Mouse (Mus musculus) kidney, adult 8-10 months (tissue): Measurements from ENCODE around the gene Phykpl.
A peak's percentile ranks its signal among the peaks of the same experiment; 100 is the strongest.

ENCODE experiments used
- DNase-seq, 2 experiments: peaks; one replicate each; pipeline ENCODE4 v3.0.0; 2022

The Phykpl gene

DNA sequence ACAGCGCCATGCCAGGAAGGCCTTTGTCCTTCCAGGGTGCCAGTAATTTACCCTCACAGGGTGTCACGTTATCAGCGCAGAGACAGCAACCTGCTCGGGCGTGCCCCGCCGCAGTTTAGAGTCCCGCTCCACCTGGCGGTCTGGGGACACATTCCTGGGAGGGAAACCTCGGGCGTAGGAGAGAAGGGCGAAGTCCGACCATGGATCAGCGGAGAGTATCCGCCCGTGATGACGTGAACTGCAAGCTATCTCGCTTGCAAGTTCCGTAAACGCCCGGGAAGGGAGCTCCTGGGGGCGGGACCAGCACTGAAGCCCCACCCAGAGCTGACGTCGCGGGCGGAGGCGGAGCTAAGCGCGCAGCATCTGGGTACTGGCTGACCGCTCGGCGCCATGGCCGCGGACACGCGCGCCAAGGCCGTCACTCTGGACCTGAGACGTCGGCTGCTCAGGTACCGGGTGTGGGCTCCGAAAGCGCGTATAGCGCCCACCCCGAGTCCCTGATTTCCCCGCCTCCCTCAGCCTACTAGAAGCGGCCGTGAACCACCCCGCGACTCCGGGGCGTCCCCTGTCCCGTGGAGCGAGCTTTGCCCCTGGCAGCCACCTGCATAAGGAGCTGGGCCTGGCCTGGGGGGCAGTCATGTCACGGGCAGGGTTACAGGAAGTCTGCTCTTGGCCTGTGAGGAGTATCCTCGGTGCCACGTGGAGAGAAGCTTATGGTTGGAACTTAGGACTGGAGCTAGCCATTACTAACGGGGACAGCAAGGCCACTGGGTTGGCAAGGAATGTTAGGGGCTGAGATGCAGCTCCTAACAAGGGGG lies at the start of gene Phykpl:
Gene Phykpl (plus strand): TSS at position 327 of the 818 bp plus-strand sequence.
- peak; percentile 98 to 99 for DNase-seq

DNA sequence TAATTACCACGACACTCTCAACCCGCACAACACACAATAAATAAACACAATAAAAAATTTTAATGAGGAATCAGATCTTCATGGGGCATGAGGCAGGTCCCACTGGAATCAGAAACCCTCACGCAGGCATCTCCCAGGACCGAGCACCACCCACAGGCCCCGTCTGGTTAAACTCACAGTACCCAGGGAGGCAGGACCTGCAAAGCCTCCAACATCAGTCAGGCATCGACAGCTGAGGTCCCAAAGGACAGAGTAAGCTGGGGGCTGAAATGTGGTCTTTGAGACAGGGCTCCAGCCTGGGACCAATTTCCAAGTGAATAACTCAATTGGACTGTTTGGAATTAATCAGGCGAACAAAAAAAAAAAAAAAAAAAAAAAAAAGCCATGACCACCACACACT lies 46.2 kb upstream of the Phykpl start:
- no peak for DNase-seq

DNA sequence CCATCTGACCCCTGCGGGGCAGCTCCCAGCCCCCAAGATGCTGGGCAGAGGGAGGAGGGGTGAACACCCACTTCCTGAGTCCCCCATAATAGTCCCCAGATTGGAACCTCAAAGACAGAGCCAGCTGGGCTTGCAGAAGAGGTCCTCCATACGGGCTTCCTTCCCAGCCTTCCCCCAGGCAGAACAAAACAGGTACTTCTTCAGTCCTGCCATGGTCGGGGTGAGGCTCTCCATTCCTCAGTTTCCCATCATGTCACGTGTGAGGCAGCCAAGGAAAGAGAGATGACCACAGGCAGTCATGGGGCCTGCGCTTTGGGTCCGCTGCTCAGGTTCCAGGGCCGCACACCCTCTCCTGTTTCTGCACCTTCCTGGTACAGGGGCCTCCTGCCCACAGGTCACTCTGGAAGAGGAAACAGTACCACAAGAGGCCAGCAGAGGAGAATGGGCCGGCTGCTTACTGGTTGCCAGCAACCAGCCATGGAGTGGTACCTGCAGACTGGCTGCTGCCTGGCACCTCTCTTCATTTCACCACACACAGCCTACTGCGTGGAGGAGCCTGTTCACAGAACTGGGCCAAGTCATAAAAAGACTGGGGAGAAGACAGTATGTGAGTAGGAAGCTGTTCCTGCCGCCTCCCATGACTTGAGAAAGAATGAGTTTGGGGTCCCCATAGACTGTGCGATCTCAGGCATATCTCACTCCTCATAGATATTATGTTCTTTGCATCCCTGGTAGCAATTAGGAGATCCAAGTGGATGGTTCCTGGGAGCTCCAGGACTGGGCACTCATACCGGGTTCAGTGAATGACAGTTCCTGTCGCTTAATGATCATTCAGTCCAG lies 45.4 kb upstream of the Phykpl start:
- no peak for DNase-seq

DNA sequence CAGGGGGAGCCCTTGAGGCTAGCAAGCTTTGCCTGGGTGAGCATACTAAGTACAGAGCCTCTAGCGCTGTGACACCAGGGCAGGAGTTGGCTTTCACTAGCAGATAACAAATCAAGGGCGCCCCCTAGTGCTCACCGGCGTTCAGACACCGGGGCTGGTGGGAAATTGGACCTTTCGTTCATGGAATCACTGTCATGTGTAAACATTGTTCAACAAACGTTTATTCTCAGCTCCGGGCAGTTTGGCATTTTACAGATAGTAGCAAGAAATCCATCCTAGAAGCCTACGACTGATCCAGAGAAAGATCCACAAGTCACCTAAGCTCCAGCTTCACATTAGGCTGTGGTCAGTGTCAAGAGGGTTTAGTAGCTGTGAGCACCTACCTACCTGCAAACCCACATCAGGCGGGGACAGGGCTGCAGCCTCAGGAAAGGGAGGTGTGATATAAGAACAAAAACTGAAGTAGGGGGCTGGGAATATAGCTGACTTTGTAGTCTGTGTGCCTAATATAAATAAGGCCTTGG lies 44.7 kb upstream of the Phykpl start:
- peak; percentile 95 to 98 for DNase-seq

DNA sequence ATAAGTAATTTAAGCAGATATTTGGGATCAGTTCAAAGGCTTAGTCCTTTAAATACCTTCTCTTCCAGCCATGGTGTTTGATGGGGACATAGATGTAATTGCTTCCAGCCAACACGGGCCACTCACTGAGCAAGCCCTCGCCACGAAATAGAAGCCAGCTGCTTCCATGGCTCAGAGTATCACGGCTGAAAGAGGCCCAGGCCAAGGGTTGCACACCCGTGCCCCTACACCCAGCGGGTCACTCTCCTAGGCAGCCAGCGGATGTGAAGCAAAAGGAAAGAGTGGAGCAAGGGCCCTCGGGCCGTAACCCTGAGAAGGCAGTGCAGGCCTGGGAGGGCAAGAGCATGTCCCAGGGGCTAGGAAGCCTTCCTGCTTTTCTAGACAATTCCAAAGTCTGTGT lies 42.1 kb upstream of the Phykpl start:
- DNase-seq: no peak

DNA sequence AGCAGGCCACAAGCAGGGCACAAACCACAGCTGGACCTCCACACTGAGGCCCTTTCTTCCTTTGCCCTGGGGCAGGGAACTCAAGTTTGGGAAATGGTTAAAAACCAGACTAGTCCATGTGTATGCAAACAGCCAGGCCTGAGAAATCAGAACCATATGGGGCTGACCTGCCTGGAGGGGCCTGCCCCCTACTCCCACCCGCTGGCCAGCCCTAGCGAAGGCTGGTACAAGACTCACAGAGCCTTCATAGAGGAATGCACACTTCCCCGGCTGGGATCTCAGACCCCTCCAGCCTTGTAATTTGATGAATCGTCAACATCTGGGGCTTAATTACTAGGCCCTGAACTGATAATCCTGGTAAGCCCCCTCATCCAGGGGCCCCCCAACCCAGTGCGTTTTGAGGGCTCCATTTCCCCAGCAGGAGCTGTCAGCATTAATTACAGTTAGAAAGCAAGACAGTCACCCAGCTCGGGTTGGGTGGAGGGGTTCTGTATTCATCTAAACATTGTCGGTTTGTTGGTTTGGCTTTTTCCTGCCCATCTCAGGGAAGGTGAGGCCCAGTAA lies 41.0 kb upstream of the Phykpl start:
- DNase-seq: no peak

DNA sequence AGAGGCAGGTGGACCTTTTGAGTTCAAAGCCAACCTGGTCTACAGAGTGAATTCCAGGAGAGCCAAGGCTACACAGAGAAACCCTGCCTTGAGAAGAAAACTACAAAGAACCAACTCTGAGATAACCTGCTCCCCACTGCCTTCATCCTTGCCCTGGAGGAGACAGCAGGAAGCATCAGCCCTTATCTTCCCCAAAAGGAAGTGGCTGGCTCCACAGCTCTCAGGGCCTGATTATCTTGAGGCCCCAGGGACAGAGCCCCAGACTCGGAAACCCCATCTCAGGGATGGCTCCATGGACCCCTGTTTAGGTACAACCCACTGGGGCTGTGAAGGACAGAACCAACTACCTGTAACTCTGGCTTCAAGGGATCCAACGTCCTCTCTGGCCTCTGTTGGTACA lies 40.1 kb upstream of the Phykpl start:
- DNase-seq: no peak

DNA sequence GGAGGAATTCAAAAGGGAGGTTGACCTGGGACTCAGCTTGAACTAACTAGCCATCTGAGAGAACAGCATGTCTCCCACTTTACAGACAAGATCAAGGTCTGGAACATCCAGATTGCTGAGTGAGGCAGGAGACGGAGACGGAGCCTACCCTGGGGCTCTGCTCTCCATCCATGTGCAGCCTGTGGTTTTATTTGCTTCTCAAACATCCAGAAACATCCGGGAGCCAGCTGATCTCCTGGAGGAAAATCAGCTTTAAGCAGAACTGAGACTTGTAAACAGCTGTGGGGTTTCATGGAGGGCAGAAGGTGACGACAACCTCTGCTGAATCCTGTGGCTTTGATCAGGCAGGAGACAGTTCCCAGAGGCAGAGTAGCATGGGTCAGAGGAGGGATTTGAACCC lies 38.7 kb upstream of the Phykpl start:
- no peak for DNase-seq

DNA sequence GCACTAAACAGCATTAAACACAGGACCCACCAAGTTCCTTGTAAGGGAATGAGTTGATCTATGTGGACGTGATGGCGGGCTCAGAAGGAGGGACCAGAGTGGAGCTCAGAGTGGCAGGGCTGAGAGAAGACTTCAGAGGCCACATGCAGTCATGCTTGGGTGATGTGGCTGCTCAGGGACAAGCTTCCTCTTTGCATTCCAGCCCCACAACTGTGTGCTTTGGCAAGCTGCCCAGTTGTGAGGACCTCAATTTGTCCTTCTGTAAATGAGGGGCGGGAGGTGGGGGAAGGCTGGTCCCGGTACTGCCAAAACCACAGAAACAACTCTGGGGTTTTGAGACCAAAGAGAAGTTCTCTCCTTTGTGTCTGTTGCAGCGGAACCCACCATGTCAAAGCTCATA lies 33.3 kb upstream of the Phykpl start:
- DNase-seq: peak; percentile 6 to 9

DNA sequence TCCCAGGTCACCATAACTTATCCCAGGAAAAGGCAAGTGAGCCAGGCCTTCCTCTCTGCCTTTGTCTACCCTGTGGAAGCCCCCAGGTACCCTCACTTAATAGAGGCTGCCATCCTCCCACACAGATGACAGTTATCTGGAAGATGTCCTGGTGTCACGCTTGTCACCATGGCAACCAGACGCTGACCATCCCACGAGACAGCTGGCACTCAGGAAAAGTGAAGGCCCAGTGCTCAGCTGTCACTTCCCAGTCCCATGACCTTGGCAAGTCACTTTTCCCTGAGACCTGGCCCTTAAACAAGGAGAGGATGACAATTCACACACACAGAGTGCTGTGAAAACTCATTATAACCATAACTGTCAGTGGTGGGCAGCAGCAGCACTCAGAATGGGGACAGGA lies 32.5 kb upstream of the Phykpl start:
- no peak for DNase-seq

DNA sequence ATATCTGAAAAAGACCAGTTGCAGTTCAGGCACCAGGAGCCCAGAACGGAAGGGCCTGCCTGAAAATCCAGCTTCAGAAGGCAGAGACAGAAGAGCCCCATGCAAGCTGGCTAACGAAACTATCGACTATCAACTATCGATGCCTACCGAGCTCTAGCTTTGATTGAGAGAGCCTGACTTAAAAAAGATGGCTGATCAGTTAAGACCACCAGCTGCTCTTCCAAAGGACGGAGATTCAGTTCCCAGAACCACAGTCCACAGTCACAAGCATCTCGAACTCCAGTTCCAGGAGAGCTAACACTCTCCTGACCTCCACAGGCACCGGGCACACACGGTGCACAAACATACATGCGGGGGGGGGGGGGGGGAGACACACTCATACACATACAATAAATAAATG lies 30.0 kb upstream of the Phykpl start:
- DNase-seq: no peak

DNA sequence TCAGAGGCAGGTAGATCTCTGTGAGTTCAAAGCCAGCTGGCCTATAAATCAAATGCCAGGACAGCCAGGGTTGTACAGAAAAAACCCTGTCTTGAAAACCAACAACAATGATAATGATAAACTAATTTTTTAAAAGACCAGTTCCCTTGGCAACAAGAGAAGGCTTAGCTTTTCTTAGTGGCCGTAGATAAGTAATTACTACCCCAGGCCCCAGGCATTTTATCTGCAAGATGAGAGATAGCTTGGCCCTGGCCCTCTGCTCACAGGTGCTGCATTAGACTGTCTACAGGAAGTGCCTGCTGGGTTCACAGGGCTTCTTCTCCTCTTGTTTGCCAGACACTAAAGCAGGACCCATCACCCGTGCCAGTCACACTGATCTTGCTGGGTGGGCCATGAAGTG lies 29.5 kb upstream of the Phykpl start:
- no peak for DNase-seq

DNA sequence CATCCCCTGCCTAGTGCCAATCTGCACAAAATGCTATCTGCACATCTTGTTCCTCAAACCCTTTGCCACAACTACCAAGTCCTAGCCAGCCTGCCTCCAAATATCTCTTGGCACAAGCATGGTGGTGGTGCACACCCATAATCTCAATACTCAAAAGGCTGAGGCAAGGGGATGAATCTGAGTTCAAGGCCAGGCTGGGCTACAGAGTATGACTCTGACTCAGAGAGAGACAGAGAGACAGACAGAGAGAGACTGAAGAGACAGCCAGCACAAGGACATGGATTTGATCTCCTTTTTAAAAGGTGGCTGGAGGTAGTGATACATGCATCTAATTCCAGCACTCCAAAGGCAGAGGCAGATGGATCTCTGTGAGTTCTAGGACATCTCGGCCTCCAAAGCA lies 21.3 kb upstream of the Phykpl start:
- DNase-seq: no peak

DNA sequence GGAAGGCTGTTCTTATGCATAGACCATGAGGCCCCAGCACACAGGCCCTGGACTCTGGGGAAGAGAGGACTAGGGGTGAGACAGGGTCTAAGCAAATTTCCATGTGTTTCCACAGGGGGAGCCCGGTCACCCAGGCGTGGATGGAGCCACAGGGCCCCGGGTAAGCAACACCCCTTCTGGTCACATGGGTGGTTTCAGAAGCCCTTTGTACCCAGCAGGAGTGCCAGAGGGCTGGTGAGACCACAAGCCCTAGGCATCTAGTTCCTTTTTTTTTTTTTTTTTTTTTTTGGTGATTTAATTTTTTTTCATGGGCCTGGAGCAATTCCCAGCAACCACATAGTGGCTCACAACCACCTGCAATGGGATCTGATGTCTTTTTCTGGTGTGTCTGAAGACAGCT lies 19.5 kb upstream of the Phykpl start:
- DNase-seq: peak; percentile 59 to 68

DNA sequence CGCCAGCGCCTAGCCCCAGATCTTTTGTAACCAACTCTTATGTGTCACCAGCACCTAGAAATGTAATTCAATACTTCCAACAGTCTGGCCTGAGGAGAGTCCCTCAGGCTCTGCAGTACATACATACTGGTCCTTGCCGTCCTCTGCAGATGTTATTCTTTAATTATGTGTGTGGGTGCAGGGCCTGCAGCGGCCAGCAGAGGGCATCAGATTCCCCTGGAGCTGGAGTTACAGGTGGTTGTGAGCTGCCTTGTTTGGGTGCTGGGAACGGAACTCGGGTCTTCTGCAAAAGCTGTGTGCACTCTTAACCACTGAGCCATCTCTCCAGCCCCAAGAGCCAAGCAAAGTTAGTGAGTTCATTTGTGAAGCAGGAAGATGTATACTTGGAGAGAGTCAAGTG lies 18.6 kb upstream of the Phykpl start:
- DNase-seq: no peak

DNA sequence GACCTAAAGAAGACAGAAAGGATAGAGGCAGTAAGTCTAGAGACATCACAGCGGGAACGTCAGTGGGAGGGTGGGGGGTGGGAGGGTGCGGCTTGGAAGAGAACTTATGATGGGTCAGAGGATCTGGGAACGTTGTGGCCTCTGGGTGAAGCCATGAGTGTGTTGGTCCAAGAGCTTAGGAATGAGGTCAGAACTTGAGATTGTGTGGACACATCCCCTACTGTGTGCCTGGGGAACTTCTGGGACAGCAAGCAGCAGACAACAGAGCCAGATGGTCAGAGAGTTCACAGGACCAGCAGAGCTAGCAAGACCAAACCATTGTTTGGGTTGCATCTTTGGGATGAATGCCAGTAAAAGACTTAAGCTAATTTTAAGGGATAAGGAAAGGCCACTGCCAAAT lies 15.8 kb upstream of the Phykpl start:
- DNase-seq: no peak

DNA sequence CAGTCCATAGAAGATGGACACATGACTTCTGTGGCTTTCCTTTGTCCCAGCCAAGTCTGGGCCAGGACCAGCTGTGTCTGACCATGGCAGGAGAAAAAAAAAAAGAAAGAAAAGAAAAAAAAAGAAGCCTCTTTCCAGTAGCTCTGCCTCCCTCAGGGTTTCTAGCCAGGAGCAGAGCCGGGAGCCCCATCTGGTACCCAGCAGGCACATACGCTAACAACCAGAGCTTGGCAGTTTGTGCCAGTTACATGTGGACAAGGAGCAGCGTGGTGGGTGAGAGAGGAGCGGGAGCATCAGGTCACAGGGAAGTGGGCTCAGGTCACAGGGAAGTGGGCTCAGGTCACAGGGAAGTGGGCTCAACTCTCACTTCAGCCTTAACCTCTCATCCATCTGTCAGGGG lies 8.1 kb upstream of the Phykpl start:
- DNase-seq: no peak

DNA sequence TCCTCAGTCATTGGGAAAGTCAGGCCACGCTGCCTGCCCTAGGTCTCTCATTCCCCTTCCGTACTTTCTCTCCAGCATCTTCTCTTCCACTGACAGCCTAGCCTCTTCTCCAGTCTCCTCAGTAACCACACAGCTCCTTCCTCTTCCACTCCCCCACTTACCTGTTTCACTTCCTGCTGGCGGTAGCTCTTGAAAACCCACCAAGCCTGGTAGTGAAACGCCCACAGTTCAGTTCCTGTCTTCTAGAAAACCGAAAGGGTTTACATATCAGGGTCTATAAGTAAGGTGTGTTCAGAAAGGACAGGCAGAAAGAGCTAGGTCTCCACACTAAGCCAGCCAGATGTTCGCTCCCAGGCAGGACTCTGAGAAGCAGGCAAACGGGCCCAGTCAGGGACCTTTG lies 7.0 kb upstream of the Phykpl start:
- no peak for DNase-seq

DNA sequence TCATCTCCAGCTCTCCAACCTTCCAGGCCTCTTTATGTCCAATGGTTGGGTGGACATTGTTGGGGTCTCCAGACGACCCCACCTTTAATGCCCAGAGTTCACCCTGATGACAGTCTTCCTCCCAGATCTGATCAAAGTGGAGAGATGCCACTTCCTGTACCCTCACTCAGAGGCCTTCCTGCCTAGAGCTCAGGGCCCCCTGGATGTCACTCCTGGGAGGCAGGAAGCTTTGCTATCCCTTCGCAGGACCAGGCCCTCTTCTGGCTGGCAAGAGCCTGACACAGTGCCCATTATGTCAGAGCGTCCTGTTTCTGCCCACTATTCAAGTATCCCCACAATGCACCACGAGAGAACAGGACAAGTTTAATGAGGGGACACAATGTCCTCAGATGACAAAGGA lies 5.5 kb upstream of the Phykpl start:
- DNase-seq: no peak

DNA sequence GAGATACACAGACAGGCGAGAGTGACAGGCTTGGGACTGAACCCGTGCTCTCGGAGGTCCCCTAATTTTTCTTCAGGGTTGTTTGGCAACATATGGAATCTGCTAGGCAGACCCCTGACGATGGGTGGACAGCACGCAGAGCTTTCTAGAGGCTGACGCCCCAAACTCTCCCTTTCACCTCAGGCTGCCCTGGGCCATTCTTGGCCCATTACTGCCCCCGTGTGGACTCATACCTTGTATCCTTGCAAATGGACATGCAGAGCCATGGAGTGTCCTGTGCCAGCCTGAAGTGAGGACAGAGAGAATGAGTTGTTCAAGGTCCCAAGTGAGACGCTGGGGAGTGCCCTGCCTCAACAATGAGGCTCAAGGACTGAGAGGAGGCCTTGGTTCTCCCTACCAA lies 1.8 kb upstream of the Phykpl start:
- DNase-seq: peak; percentile 71 to 86

DNA sequence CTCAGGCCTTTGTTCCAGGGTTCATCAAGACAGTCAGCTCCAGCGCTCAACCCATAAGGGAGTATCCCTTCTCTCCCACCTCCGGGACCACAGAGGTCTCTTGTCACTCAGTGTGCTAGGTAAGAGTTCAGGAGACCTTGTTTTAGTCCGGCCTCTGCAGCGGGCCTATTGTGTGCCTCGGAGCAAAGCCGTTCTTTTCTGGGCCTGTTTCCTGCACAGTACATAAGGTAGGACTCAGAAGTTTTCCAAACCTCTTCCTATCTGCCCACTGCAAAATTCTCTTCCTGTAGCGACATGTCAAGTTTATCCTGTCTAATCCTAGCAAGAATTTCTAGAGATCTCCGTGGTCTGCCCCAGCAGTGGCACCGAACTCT lies 513 bp upstream of the Phykpl start:
- DNase-seq: no peak

DNA sequence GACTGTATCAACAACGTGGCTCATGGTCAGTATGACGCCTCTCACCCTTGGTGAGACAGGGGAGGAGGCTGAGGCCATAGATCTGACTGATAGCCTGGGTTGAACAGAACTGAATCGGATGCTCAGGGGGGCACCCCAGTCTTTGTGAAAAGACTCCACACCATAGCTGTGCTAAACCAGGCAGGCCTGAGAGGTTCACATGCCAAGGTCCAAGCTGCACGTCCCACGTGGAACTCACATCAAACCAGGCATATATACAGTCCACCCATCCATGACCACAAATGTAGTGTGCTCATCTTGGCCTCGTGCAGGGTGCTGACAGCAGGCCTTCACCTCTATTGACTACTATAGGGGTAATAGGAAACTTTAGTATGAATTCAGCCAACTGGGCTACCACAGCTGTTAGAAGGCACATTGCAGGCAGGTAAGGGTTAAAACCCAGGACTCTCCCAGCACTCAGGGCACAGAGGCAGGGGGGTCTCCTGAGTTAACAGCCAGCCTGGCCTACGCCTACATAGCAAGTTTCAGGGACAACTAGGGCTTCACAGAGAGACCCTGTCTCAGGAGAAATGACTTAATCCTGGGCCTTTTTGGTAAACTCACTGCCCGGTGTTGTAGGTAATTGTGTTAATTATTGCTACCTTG lies 1.2 kb downstream of the Phykpl start:
- no peak for DNase-seq

DNA sequence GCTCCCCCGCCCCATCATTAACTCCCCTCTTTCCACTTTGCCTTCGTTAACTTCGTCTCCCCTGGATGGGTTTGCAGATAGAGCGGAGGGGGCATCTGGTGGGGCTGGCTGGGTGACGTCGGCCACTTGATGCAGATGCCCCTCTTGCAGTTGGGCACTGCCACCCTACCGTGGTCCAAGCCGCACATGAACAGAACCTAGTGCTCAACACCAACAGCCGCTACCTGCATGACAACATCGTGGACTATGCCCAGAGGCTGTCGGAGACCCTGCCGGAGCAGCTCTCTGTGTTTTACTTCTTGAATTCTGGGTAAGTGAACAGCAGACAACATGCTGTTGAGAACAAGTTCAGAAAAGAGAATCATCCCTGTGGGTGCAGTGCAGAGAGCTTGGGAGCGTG lies 1.9 kb downstream of the Phykpl start:
- DNase-seq: no peak
